Mouse (Mus musculus): ENCODE results near the gene Rbm38. TPM values are rescaled to one million over a fixed set of nuclear protein-coding genes. Genes with fewer than 3 reads are reported as not detected.
A peak's percentile ranks its signal among the peaks of the same experiment; 100 is the strongest.

The Rbm38 gene
- polyA plus RNA-seq, 1 experiment from 2014 or later, result 126 TPM

DNA sequence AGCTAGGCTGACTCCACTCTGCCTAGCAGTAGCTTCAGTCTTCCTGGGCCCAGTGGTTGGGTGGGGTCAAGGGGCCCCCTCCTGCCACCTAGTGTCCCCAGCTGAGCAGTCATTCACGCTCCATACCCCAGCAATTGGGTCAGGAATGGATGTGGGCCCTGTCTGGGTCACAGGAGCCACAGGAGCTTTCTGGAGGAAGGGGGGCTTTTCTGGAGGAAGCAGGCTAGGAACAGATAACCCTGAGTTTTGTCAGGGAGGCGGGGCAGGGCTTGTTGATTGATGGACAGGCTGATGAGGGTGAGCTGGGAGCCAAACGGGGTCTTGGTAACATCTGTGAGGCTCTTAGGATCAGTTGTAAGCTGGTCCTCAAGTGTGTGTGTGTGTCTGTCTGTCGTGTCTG lies 16.3 kb downstream of the Rbm38 start:
- Histone ChIP-seq H3K36me3 (ENCODE audit: control insufficient read depth, insufficient read depth, low read length) (peaks cover 46% of the 10 kb centered on the region), H3K27me3 (ENCODE audit: control insufficient read depth, insufficient read depth, low read length) (no peaks in the 10 kb centered on the region), H3K4me2 (ENCODE audit: low read length) (no peak overlapping the region), H3K9ac (ENCODE audit: low read length) (no peak overlapping the region), H3K9me3 (ENCODE audit: control insufficient read depth, low read length) (no peaks in the 10 kb centered on the region), H3K4me1 (ENCODE audit: control insufficient read depth in 2 of 2, insufficient read depth in 2 of 2, low read length in 2 of 2) (peaks cover 6 to 26% of the 10 kb centered on the region in 2 experiments; a peak in 3 of 4 replicates), H3K27ac (replicated peaks in 1 of 2; ENCODE audit: control insufficient read depth in 1 of 2, insufficient read depth in 1 of 2, low read depth in 2 of 2, low read length in 2 of 2) (no peak overlapping the region), H3K4me3 (ENCODE audit: control insufficient read depth in 1 of 2, insufficient read depth in 1 of 2, low read depth in 1 of 2, low read length in 2 of 2) (no peak overlapping the region)
- WGBS, result 72% methylated on average over 4 of the region's 4 CpGs
- ATAC-seq (ENCODE audit: insufficient number of reproducible peaks, insufficient read depth, low FRiP score, low read depth), result no peak

DNA sequence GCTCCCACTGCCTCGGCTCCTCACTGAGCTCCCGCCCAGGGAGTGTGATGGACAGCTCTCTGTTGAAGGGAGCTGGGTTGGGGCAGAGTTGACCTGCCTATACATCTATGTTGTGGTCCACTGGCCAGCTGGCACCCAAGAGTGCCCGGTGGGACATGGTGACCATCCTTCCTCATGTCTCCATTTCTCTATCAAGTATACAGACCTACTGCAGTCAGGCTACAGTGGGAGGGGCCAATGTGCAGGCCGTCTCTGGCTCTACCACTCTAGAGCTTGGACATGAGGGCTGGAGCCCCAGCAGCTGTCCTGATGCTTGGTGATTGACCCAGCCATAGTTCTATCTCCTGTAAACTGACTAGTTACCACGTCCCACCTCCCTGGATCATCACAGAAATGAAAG lies 17.0 kb downstream of the Rbm38 start:
- H3K4me2 ChIP-seq (ENCODE audit: low read length), result no peak overlapping the region
- no peaks in the 10 kb centered on the region for H3K9me3 ChIP-seq (ENCODE audit: control insufficient read depth, low read length)
- H3K4me3 ChIP-seq (ENCODE audit: control insufficient read depth in 1 of 2, insufficient read depth in 1 of 2, low read depth in 1 of 2, low read length in 2 of 2), result no peak overlapping the region
- no peak overlapping the region for H3K27ac ChIP-seq (replicated peaks in 1 of 2; ENCODE audit: control insufficient read depth in 1 of 2, insufficient read depth in 1 of 2, low read depth in 2 of 2, low read length in 2 of 2)
- no peak overlapping the region for H3K9ac ChIP-seq (ENCODE audit: low read length)
- peaks cover 8 to 28% of the 10 kb centered on the region in 2 experiments; a peak in 3 of 4 replicates for H3K4me1 ChIP-seq (ENCODE audit: control insufficient read depth in 2 of 2, insufficient read depth in 2 of 2, low read length in 2 of 2)
- no peaks in the 10 kb centered on the region for H3K27me3 ChIP-seq (ENCODE audit: control insufficient read depth, insufficient read depth, low read length)
- H3K36me3 ChIP-seq (ENCODE audit: control insufficient read depth, insufficient read depth, low read length), result peaks cover 39% of the 10 kb centered on the region
- WGBS, result 76% methylated on average over 5 of the region's 5 CpGs
- no peak for ATAC-seq (ENCODE audit: insufficient number of reproducible peaks, insufficient read depth, low FRiP score, low read depth)

DNA sequence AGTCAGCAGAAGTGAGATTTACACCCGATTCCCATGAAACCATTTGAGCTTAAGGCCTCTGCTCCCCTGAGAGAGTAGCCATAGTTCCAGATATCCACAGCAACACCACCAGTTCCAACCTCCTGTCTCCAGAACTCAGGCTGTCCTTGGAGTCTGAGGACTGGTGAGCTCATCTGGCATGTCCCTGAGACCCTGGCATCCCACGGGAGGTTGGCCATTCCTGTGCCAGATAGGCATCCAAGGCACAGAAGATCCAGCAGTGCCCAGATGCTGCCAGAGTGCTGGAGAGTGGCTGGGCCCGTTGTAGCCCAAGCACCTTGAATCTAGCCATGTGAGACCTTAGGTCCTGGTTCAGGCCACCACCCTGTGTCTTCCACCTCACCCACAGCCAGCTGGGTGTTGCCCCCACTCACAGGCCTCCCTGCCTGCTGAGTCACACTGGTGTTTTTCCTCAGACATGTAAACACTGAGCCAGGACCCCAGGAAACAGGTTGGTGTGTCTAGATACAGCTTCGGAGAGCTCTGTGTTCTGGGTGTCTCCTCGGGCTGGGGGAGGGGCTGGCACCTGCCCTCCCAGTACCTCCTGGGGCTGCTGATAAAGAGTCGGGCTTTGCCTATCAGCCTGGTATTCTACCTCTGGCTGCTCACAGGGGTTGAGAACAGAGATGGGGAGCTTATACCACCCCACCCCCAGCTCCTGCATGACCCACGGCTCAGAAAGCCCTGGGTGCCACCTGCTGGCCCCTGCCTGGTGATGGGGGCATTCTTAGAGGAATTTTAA lies 17.7 kb downstream of the Rbm38 start:
- peaks cover 8 to 35% of the 10 kb centered on the region in 2 experiments; a peak in 3 of 4 replicates for H3K4me1 ChIP-seq (ENCODE audit: control insufficient read depth in 2 of 2, insufficient read depth in 2 of 2, low read length in 2 of 2)
- no peak overlapping the region for H3K4me3 ChIP-seq (ENCODE audit: control insufficient read depth in 1 of 2, insufficient read depth in 1 of 2, low read depth in 1 of 2, low read length in 2 of 2)
- peaks cover 32% of the 10 kb centered on the region for H3K36me3 ChIP-seq (ENCODE audit: control insufficient read depth, insufficient read depth, low read length)
- H3K9me3 ChIP-seq (ENCODE audit: control insufficient read depth, low read length), result no peaks in the 10 kb centered on the region
- no peak overlapping the region for H3K9ac ChIP-seq (ENCODE audit: low read length)
- WGBS, result 47% methylated on average over 7 of the region's 7 CpGs
- peak; percentile 17; the same call in 1 of the 2 replicates for ATAC-seq (ENCODE audit: insufficient number of reproducible peaks, insufficient read depth, low FRiP score, low read depth)
- no peaks in the 10 kb centered on the region for H3K27me3 ChIP-seq (ENCODE audit: control insufficient read depth, insufficient read depth, low read length)
- H3K27ac ChIP-seq (replicated peaks in 1 of 2; ENCODE audit: control insufficient read depth in 1 of 2, insufficient read depth in 1 of 2, low read depth in 2 of 2, low read length in 2 of 2), result no peak overlapping the region
- no peak overlapping the region; the same call in 1 of the 2 replicates for H3K4me2 ChIP-seq (ENCODE audit: low read length)

DNA sequence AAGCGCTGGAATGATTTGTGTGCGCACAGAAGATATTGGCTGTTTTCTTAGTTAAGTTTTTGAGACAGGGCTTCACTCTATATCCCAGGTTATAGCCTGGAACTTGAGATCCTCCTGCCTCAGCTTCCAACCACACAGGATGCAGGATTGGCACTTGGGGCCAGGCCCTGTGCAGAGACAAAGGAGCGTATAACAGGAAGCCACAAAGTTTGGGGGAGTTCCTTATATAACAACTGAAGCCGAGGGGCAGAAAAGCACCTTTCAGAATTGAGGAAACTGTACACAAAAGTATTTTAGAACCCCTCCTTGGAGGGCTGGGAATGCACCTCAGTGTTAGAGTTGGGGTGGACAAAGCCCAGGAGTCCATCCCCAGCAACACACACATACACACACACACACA lies 18.7 kb downstream of the Rbm38 start:
- whole genome bisulfite sequencing, result 87% methylated on average over 4 of the region's 4 CpGs
- Histone ChIP-seq H3K4me1 (ENCODE audit: control insufficient read depth in 2 of 2, insufficient read depth in 2 of 2, low read length in 2 of 2) (peaks cover 16 to 37% of the 10 kb centered on the region in 2 experiments), H3K9ac (ENCODE audit: low read length) (no peak overlapping the region), H3K27me3 (ENCODE audit: control insufficient read depth, insufficient read depth, low read length) (no peaks in the 10 kb centered on the region), H3K4me2 (ENCODE audit: low read length) (no peak overlapping the region), H3K27ac (replicated peaks in 1 of 2; ENCODE audit: control insufficient read depth in 1 of 2, insufficient read depth in 1 of 2, low read depth in 2 of 2, low read length in 2 of 2) (no peak overlapping the region), H3K9me3 (ENCODE audit: control insufficient read depth, low read length) (no peaks in the 10 kb centered on the region), H3K4me3 (ENCODE audit: control insufficient read depth in 1 of 2, insufficient read depth in 1 of 2, low read depth in 1 of 2, low read length in 2 of 2) (no peak overlapping the region), H3K36me3 (ENCODE audit: control insufficient read depth, insufficient read depth, low read length) (peaks cover 22% of the 10 kb centered on the region)
- no peak for ATAC-seq (ENCODE audit: insufficient number of reproducible peaks, insufficient read depth, low FRiP score, low read depth)

DNA sequence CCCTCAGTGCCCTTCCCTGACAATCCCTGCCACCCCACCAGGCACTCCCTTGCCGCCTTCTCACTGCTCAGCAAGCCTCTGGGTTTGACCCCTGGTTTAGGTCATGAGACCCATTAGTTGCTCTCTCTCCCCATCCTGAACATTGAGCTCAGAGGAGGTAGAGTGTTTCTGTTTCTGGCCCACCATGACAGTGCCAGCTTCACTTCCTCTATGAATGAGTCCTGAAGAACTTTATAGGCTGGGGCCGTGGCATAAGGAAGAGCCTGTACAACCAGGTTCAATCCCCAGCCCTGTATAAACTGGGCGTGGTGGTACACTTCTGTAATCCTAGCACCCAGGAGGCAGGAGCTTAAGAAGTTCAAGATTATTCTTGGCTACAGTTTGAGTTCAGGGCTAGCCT lies 20.5 kb downstream of the Rbm38 start:
- no peak for ATAC-seq (ENCODE audit: insufficient number of reproducible peaks, insufficient read depth, low FRiP score, low read depth)
- Histone ChIP-seq H3K9me3 (ENCODE audit: control insufficient read depth, low read length) (no peaks in the 10 kb centered on the region), H3K9ac (ENCODE audit: low read length) (no peak overlapping the region), H3K36me3 (ENCODE audit: control insufficient read depth, insufficient read depth, low read length) (peaks cover 4% of the 10 kb centered on the region), H3K27me3 (ENCODE audit: control insufficient read depth, insufficient read depth, low read length) (no peaks in the 10 kb centered on the region), H3K4me3 (ENCODE audit: control insufficient read depth in 1 of 2, insufficient read depth in 1 of 2, low read depth in 1 of 2, low read length in 2 of 2) (no peak overlapping the region), H3K4me1 (ENCODE audit: control insufficient read depth in 2 of 2, insufficient read depth in 2 of 2, low read length in 2 of 2) (peaks cover 22 to 35% of the 10 kb centered on the region in 2 experiments), H3K4me2 (ENCODE audit: low read length) (no peak overlapping the region), H3K27ac (replicated peaks in 1 of 2; ENCODE audit: control insufficient read depth in 1 of 2, insufficient read depth in 1 of 2, low read depth in 2 of 2, low read length in 2 of 2) (no peak overlapping the region)
- WGBS, result 89% methylated on average over 3 of the region's 3 CpGs

DNA sequence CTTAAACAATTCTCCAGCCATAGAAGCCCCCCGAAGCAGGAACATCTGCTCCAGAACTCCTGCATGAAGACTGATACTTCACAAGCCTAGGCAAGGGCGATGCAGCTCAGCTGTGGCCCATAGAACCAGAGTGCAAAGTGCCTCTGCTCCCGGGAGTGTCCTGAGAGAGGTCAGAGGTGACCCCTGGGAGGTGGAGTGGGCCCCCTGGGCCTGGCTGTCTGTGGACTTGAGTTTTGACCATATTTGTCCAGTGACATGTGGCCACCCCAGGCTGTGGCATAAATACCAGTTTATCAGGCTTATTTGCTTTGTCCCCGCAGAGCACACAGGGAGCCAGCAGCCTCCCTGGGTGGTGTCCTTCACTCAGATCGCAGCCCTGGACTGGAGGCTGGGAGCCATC lies 20.9 kb downstream of the Rbm38 start:
- Histone ChIP-seq H3K4me3 (ENCODE audit: control insufficient read depth in 1 of 2, insufficient read depth in 1 of 2, low read depth in 1 of 2, low read length in 2 of 2) (no peak overlapping the region), H3K27me3 (ENCODE audit: control insufficient read depth, insufficient read depth, low read length) (no peaks in the 10 kb centered on the region), H3K27ac (replicated peaks in 1 of 2; ENCODE audit: control insufficient read depth in 1 of 2, insufficient read depth in 1 of 2, low read depth in 2 of 2, low read length in 2 of 2) (no peak overlapping the region), H3K9me3 (ENCODE audit: control insufficient read depth, low read length) (no peaks in the 10 kb centered on the region), H3K36me3 (ENCODE audit: control insufficient read depth, insufficient read depth, low read length) (no peaks in the 10 kb centered on the region), H3K4me2 (ENCODE audit: low read length) (no peak overlapping the region), H3K9ac (ENCODE audit: low read length) (no peak overlapping the region), H3K4me1 (ENCODE audit: control insufficient read depth in 2 of 2, insufficient read depth in 2 of 2, low read length in 2 of 2) (peaks cover 26 to 39% of the 10 kb centered on the region in 2 experiments)
- no peak for ATAC-seq (ENCODE audit: insufficient number of reproducible peaks, insufficient read depth, low FRiP score, low read depth)
- 52% methylated on average over 5 of the region's 5 CpGs for WGBS

DNA sequence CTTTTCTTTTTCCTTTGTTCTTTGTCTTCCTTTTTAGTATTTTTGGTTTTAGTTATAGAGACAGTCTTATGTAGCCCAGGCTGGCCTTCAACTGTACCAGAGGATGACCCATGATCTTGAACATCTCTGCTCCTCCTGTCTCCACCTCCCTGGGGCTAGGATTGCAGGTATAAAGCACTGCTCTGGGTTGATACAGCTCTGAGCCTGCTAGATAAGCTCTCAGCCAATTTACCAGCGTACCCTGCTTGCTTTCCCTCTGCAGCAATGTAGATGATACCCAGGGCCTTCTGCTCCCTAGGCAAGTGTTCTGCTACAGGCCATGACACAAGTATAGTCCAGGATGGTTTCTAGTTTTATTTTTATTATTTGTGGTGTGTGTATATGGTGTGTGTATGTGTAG lies 21.6 kb downstream of the Rbm38 start:
- Histone ChIP-seq H3K4me3 (ENCODE audit: control insufficient read depth in 1 of 2, insufficient read depth in 1 of 2, low read depth in 1 of 2, low read length in 2 of 2) (no peak overlapping the region), H3K9me3 (ENCODE audit: control insufficient read depth, low read length) (no peaks in the 10 kb centered on the region), H3K4me2 (ENCODE audit: low read length) (no peak overlapping the region), H3K27ac (replicated peaks in 1 of 2; ENCODE audit: control insufficient read depth in 1 of 2, insufficient read depth in 1 of 2, low read depth in 2 of 2, low read length in 2 of 2) (no peak overlapping the region), H3K36me3 (ENCODE audit: control insufficient read depth, insufficient read depth, low read length) (no peaks in the 10 kb centered on the region), H3K27me3 (ENCODE audit: control insufficient read depth, insufficient read depth, low read length) (no peaks in the 10 kb centered on the region), H3K4me1 (ENCODE audit: control insufficient read depth in 2 of 2, insufficient read depth in 2 of 2, low read length in 2 of 2) (peaks cover 32 to 46% of the 10 kb centered on the region in 2 experiments), H3K9ac (ENCODE audit: low read length) (no peak overlapping the region)
- 73% methylated on average over 1 of the region's 1 CpGs for WGBS
- no peak for ATAC-seq (ENCODE audit: insufficient number of reproducible peaks, insufficient read depth, low FRiP score, low read depth)

All from heart, embryonic 14.5 days (tissue).